Mouse (Mus musculus) ovary, postnatal 14 days (tissue): ENCODE results near the gene Gp1ba.

Source experiments
- DNase-seq: peaks from one replicate; pipeline ENCODE4 v3.0.0; 2022; ENCODE audit warnings: low spot score

Gp1ba gene

DNA sequence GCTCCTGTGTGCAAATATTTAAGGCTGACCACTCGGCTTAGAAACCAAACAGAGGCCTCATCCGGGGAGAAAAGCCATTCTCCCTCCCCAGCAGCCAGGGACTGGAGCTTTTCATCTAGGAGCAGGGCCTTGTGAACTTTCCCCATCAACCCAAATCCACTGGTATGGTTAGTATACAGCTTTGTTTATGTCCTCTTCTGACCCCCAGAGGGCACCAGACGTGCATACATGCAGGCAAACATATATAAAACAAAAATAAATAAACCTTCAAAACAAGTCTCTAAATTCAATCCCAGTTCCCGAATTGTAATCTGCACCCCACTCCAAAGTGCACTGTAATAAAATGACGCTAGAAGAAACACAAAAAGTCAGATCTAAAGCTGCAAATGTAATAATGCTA is 9.4 kb upstream of the Gp1ba start:
- no peak for DNase-seq

DNA sequence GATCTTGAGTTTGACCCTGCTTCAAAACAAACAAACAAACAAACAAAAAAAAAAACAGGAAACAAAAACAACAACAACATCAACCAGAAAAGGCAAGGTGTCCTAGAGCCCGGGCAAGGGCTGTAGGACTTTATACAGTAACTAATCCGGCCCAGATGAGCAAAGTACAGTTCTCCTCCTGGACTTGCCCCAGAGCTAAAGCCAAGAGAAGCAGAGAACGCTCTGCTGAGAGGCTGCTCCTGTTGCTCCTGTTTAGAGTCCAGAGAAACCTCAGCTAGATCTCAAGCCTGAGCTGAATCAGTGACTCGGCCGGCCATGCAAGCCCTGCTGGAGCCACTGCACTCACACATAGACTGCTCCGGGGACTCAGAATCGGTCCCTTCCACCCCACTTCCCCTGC is 8.8 kb upstream of the Gp1ba start:
- no peak for DNase-seq

- no peak for DNase-seq
These were observed 3.3 kb upstream of the Gp1ba start for GRCm38 (mm10) chr11:70635601-70636000.

GRCm38 (mm10) chr11:70637764-70638163 is 1.2 kb upstream of the Gp1ba start:
- no peak for DNase-seq

GRCm38 (mm10) chr11:70638293-70638692 is 629 bp upstream of the Gp1ba start:
- no peak for DNase-seq

DNA sequence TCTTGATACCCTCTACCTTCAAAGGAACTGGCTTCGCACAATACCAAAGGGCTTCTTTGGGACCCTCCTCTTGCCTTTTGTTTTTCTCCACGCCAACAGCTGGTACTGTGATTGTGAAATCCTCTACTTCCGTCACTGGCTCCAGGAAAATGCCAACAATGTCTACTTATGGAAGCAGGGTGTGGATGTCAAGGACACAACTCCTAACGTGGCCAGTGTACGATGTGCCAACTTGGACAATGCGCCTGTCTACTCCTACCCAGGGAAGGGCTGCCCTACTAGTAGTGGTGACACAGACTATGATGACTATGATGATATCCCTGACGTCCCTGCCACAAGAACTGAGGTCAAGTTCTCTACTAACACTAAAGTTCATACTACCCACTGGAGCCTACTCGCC is 1.1 kb downstream of the Gp1ba start:
- DNase-seq, result no peak

GRCm38 (mm10) chr11:70641241-70641640 is 2.3 kb downstream of the Gp1ba start:
- DNase-seq, result no peak

DNA sequence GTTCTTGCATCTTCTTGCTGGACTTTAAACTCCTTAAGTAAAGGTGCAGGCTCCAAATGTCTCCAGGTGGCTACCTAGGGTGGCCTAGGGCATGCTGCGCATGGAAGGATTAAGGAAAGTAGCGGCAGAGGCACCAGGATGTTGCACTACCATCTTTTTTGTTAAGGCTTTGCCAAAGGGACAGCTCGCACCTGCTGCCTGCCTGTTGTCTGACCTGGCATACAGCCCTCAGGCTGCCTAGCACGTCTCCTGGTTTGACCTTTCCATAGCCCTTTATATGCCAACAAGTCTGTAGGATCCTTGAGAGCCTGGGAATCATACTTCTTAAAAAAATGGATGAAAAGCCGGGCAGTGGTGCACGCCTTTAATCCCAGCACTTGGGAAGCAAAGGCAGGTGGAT is 4.1 kb downstream of the Gp1ba start:
- no peak for DNase-seq

DNA sequence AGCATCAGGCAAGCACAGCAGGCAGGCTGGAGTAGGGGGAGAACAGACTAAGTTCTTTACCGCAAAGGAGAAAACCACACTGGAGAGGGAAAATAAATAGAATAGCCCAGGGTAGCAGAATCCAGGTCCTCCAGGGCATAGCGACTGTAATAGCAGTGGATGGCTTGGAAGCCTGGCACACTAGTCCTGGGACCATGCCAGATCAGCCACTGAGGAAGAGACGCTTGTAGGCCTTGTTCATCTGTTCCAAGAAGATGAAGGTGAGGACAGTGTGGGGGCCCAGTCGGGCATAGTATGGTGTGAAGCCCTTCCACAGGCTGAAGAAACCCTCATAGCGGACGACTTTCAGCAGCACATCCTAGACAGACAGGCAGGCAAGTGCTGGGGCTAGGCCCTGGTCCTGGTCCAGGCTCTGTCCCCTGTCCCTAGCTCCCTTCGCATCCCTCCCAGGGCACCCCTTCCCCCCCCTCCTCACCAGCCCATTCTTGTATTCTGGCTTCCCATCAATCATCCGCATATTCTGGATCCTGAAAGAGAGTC is 5.7 kb downstream of the Gp1ba start:
- no peak for DNase-seq

- no peak for DNase-seq
These were observed 6.7 kb downstream of the Gp1ba start for GRCm38 (mm10) chr11:70645461-70646258.

GRCm38 (mm10) chr11:70646259-70646555 is 7.3 kb downstream of the Gp1ba start:
- DNase-seq, result no peak

DNA sequence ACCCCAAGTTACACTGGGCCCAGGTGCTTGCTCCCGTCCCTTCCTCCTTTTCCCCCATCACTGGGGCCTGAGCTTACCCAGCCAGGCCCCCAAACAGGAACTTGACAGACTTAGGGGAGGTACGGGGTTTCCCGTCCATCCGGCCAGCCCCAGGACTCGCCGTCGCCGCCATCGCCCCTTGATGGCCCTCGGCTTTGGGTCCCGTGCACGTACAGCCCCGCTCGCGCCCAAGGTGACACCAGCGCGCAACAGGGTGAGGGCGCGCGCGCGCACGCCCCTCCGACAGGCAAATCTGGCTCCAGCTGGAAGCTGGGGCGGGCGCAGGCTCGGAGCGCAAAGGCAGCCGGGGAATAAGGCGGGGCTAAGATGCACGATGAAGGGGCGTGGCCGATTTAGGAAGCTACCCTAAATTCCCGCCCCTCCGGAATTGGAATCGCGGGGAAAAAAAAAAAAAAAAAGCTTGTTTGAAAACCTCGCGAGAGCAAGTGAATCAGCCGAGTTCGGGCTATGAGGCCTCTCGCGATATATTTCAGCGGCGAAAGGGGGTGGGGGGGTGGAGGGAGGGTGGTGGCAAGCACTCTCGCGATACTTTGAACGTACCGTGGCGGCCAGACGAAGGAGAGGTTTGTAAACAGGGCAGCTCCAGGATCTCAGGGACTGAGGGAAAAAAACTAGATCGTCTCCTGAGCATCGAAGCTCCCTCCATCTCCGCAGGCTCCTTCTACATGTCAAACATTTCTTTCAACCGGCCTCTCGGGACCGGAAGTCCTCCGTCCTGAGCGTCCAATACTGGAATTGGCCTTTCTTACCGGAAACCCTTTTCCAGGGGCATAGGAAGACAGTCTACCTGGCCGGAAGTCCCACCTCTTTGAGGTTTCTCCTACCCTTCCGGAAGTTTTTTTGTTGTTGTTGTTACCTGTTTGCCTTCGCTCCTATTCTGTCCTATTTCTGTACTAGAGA is 8.0 kb downstream of the Gp1ba start, which contains the start of the genes Rnf167 and Slc25a11:
Rnf167 (plus strand) TSS at position 545 of the 960 bp plus-strand sequence.
Slc25a11 (minus strand) TSS at position 789 of the 960 bp plus-strand sequence.
- DNase-seq, result peak; percentile 86

DNA sequence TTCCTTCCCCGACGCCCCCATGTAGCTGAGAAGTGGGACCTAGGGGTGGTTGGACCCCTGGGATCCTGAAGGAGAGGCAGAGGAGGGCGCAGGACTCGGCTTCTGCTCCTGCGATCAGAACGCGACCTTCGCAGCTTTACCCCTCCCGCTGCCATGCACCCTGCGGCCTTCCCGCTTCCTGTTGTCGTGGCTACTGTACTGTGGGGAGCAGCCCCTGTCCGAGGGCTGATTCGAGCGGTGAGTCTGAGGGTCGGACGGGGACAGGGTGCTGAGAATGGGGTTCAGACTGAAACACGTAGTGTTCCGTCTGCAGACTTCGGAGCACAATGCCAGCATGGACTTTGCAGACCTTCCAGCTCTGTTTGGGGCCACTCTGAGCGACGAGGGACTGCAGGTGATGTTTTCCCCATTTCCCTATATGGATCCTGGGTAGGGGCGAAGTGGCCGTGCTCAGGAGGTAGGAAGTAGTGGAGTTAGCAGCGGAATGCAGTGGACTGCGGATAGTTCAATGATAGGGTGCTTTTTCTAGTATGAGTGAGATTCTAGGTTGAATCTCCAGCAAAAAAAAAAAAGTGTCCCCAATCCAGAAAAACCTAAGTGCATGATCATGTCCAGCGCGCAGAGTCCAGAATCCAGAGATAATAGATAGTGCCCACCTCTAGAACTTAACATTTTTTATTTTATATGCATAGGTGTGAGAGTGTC is 8.9 kb downstream of the Gp1ba start:
- DNase-seq, result no peak

GRCm38 (mm10) chr11:70648512-70648911 is 9.6 kb downstream of the Gp1ba start:
- DNase-seq, result no peak

GRCm38 (mm10) chr11:70649185-70649734 is 10.3 kb downstream of the Gp1ba start:
- no peak for DNase-seq

GRCm38 (mm10) chr11:70650322-70651175 is 11.6 kb downstream of the Gp1ba start:
- DNase-seq, result no peak

GRCm38 (mm10) chr11:70651391-70651790 is 12.5 kb downstream of the Gp1ba start:
- no peak for DNase-seq

- DNase-seq, result no peak
These were observed 13.3 kb downstream of the Gp1ba start for GRCm38 (mm10) chr11:70652029-70652883.

DNA sequence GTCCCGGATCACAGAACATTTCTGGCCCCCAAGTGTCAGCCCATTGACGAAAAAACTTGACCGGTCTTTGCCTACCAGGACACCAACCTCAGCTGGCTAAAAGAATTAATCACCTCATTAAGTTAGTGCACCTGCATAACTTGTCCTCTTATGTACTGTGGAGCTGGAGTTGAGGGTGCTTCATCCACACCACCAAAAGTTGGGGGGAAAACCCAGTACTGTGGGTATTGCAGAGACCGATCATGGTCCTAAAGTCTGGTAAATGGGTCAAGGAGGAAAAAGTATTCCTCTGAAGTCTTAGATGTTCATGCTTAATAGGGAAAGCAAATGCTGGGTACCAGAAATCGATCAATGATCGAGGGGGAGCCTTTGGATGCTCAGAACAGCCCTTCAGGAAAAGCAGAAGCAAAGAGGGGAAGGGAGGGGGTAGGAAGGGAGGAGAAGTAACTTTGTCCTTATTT is 14.0 kb downstream of the Gp1ba start:
- DNase-seq, result no peak
